Mouse (Mus musculus): ENCODE measurements at regions not wholly inside any gene's neighbourhood (a gene's known extent, or its start where the extent isn't known, plus 50 kb on each side); places are given as distances from the start of the nearest gene placed in this dataset.
"Not testable (repeated sequence)": the region's sequence is repeated elsewhere in the genome, so short reads cannot be mapped to it uniquely, and the experiment has no call there.

DNA sequence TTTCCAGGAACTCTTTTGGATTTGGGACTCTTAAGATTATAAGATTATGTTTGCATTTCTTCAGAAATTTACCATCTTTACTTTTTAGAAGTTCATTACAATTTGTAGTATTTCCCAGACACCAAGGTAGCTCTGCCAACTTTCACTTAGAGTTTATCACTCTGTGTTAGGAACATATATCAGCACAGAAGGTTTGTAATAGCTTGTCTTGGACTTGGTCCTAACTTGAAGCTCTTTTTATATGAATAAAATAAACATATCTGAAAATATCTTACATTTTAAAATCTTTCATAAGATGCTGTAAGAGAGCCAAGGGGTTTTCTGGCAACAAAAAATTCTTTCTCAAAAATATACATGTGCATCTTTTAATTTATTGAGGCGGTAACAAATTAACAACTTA, 813.4 kb upstream of the 4931417E11Rik start:
- no peak for DNase-seq

DNA sequence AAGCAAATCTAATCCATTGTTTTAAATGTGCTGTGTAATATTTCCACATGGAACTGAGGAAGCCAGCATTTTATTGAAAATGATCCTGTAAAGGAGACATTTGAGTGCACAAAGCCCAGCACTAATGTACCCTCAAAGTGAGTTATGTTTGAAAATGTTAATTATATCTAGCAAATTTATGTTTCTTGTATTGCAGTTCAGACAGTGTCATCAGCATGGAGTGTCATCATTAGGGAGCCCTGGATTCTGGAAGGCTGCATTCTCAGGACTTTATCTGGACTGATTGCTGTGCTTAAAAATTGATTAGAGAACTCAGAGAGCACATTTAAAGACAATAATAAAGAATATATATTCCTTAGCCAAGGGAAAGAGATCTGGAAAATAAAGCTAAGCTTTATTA, 804.8 kb upstream of the 4931417E11Rik start:
- no peak for DNase-seq

DNA sequence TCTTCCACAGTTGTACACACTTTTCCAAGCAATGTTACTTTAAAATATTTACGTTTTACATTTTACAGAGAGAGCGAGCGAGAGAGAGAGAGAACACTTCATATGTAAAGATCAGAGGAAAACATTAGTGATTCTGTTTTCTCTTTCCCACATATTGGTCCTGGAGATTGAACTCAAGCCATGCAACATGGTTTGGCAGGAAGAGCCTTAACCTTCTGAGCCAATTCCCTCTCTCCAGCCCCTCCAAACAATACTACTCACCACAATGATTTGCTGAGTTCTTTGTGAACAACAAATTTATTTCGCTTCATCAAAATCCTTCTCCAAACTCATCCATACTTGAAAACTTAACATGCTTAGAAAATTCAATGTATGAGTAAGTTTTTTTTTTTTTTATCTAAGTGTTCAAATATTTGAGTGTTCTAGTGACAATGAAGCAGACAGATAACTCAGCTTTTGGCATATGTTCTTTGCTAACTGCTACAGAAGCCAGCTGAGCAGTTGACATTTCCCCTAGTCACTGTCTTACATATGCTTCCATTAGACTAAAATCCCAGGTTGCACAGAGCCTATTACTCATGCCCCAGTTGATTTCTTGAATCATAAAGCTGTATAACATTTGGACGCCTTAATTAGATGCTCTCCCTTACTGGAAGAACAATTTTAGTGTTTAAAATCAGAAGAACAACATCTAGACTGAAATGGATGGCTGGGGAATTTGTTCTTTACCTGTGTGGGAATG, 801.9 kb upstream of the 4931417E11Rik start:
- DNase-seq, result peak; percentile 5

DNA sequence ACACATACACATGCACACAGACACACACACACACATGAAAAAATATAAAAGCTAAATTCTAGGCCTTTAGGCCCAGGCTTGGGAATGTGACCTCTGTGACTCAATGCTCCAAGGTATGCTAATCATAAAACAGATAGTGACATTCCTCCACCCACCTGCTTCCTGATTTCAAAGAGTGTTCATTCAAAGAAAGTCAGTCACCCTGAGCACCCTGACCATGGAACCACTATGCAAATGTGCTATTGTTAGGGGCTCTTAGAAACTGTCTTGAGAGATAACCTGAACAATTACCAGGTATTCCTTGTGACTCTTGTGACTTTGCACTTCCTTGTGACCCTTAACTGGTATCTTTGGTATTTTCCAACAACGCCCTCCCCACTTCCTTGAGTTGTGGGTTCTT, 797.1 kb upstream of the 4931417E11Rik start:
- not testable (repeated sequence) for DNase-seq

Data from right cerebral cortex, adult 18-20 months (tissue).